Mouse (Mus musculus) cortical plate, adult 2 months (tissue): Measurements from ENCODE around the gene Kat2b.

ENCODE experiments used
- CTCF ChIP-seq: fragments of 200-500 bp; IDR thresholded peaks from 2 replicates; pipeline ENCODE4 v1.5.1; 2011; ENCODE audit warnings: mild to moderate bottlenecking, control low read depth, low read length; ENCODE audit not compliant: insufficient read depth; ENCODE audit errors: extremely low read depth
- POLR2A ChIP-seq: fragments of 200-500 bp; IDR thresholded peaks from 2 replicates; pipeline ENCODE4 v1.6.1; 2011; ENCODE audit warnings: mild to moderate bottlenecking, low read length, control low read depth; ENCODE audit not compliant: insufficient read depth; ENCODE audit errors: extremely low read depth

GRCm38 (mm10) chr17:53520509-53520908, 46.2 kb upstream of the Kat2b start:
- TF ChIP-seq CTCF (no peak), POLR2A (no peak)
